Mouse (Mus musculus) neural tube, embryonic 14.5 days (tissue): ENCODE data around the gene Mrpl48. TPM values are rescaled to one million over a fixed set of nuclear protein-coding genes. Genes with fewer than 3 reads are reported as not detected.
A peak's percentile ranks its signal among the peaks of the same experiment; 100 is the strongest.

Source experiments
- ATAC-seq: fragments of 200-750 bp; cut with Nextera tagmentation; 2 replicates; pipeline ENCODE4 v1.8.0; 2017; ENCODE audit warnings: low read depth, mild to moderate bottlenecking, moderate TSS enrichment, moderate library complexity
- H3K27ac ChIP-seq: fragments of 300-500 bp; sonication (generic); 2 replicates; pipeline ENCODE4 v1.5.1; 2014; ENCODE audit warnings: low read depth, mild to moderate bottlenecking, control low read depth, low read length, moderate library complexity, mixed read lengths
- H3K27me3 ChIP-seq: fragments of 300-500 bp; sonication (generic); 2 replicates; pipeline ENCODE4 v1.6.1; 2014; ENCODE audit warnings: low read length; ENCODE audit not compliant: control insufficient read depth, insufficient read depth
- H3K36me3 ChIP-seq: fragments of 300-500 bp; sonication (generic); 2 replicates; pipeline ENCODE4 v1.6.1; 2014; ENCODE audit warnings: low read length, mixed read lengths; ENCODE audit not compliant: control insufficient read depth, insufficient read depth
- H3K4me1 ChIP-seq: fragments of 300-500 bp; sonication (generic); 2 replicates; pipeline ENCODE4 v1.6.1; 2014; ENCODE audit warnings: low read length; ENCODE audit not compliant: control insufficient read depth, insufficient read depth
- H3K4me2 ChIP-seq: fragments of 300-500 bp; sonication (generic); 2 replicates; pipeline ENCODE4 v1.6.1; 2014; ENCODE audit warnings: mild to moderate bottlenecking, low read depth, low read length, control low read depth
- H3K4me3 ChIP-seq: fragments of 300-500 bp; sonication (generic); 2 replicates; pipeline ENCODE4 v1.5.1; 2014; ENCODE audit warnings: low read depth, low read length, control low read depth, mixed read lengths
- H3K9ac ChIP-seq: fragments of 300-500 bp; sonication (generic); replicated peaks from 2 replicates; pipeline ENCODE4 v1.6.1; 2014; ENCODE audit warnings: low read depth, mild to moderate bottlenecking, control low read depth, low read length, mixed read lengths
- H3K9me3 ChIP-seq: fragments of 300-500 bp; sonication (generic); 2 replicates; pipeline ENCODE4 v1.6.1; 2016; ENCODE audit warnings: low read length; ENCODE audit not compliant: control insufficient read depth
- WGBS: fragments of 180-500 bp; shearing (Covaris S2); extraction: QIAGEN DNeasy Blood & Tissue Kit; methylation state at CpG from one replicate; pipeline ENCODE4 v1.1.7; 2014; 5-methylcytosine and 5-hydroxymethylcytosine counted together
- polyA plus RNA-seq: library from polyadenylated mRNA; unstranded; fragments of >200 nt; fragmentation: Nextera tagmentation; extraction: Ambion mirVana; gene quantifications from 2 replicates; pipeline ENCODE4 v1.2.1, GENCODE M21; 2014

Gene Mrpl48
- polyA plus RNA-seq, 1 experiment from 2014 or later: 88.7 TPM

GRCm38 (mm10) chr7:100642413-100642812 is 34.3 kb upstream of the Mrpl48 start:
- H3K36me3 ChIP-seq: peaks cover 17% of the 10 kb centered on the region; the same call in 1 of the 2 replicates

GRCm38 (mm10) chr7:100637657-100638056 is 29.6 kb upstream of the Mrpl48 start:
- no peak for ATAC-seq
- Histone ChIP-seq H3K9me3 (no peaks in the 10 kb centered on the region), H3K36me3 (peaks cover 29% of the 10 kb centered on the region), H3K4me3 (no peak overlapping the region), H3K4me1 (no peaks in the 10 kb centered on the region), H3K4me2 (no peak overlapping the region), H3K27ac (no peak overlapping the region), H3K27me3 (no peaks in the 10 kb centered on the region), H3K9ac (no peak overlapping the region)
- 11% methylated on average over 1 of the region's 1 CpGs for WGBS

More at GRCm38 (mm10) chr7:100642413-100642812, 34.3 kb upstream of the Mrpl48 start:
- 93% methylated on average over 4 of the region's 4 CpGs for WGBS
- no peak overlapping the region for H3K4me2 ChIP-seq
- no peak overlapping the region for H3K27ac ChIP-seq
- no peaks in the 10 kb centered on the region for H3K4me1 ChIP-seq
- no peaks in the 10 kb centered on the region for H3K9me3 ChIP-seq
- no peak for ATAC-seq
- H3K4me3 ChIP-seq: no peak overlapping the region
- no peaks in the 10 kb centered on the region for H3K27me3 ChIP-seq
- H3K9ac ChIP-seq: no peak overlapping the region

- WGBS: 63% methylated on average over 3 of the region's 3 CpGs
- Histone ChIP-seq H3K9ac (no peak overlapping the region), H3K27ac (no peak overlapping the region), H3K27me3 (no peaks in the 10 kb centered on the region), H3K4me3 (no peak overlapping the region), H3K9me3 (no peaks in the 10 kb centered on the region), H3K4me1 (no peaks in the 10 kb centered on the region), H3K36me3 (no peaks in the 10 kb centered on the region), H3K4me2 (no peak overlapping the region)
- ATAC-seq: no peak
These were observed 16.4 kb upstream of the Mrpl48 start for GRCm38 (mm10) chr7:100624538-100624937.

- Histone ChIP-seq H3K27ac (no peak overlapping the region), H3K4me1 (no peaks in the 10 kb centered on the region), H3K27me3 (no peaks in the 10 kb centered on the region), H3K4me3 (no peak overlapping the region), H3K9me3 (no peaks in the 10 kb centered on the region), H3K36me3 (no peaks in the 10 kb centered on the region), H3K4me2 (no peak overlapping the region), H3K9ac (no peak overlapping the region)
- 89% methylated on average over 2 of the region's 2 CpGs for WGBS
- no peak for ATAC-seq
These were observed 14.2 kb upstream of the Mrpl48 start for GRCm38 (mm10) chr7:100622277-100622676.

GRCm38 (mm10) chr7:100616121-100616857 is 8.2 kb upstream of the Mrpl48 start:
- Histone ChIP-seq H3K4me1 (no peaks in the 10 kb centered on the region), H3K4me3 (no peak overlapping the region), H3K9ac (no peak overlapping the region), H3K4me2 (no peak overlapping the region), H3K9me3 (no peaks in the 10 kb centered on the region), H3K36me3 (no peaks in the 10 kb centered on the region), H3K27ac (no peak overlapping the region), H3K27me3 (no peaks in the 10 kb centered on the region)
- WGBS: 88% methylated on average over 4 of the region's 4 CpGs
- ATAC-seq: no peak

GRCm38 (mm10) chr7:100608910-100609309 is 809 bp upstream of the Mrpl48 start:
- H3K27me3 ChIP-seq: no peaks in the 10 kb centered on the region
- H3K4me3 ChIP-seq: peak overlapping the region; percentile 99
- peaks cover 9% of the 10 kb centered on the region; the same call in 1 of the 2 replicates for H3K4me1 ChIP-seq
- peak overlapping the region; percentile 97 for H3K9ac ChIP-seq
- H3K9me3 ChIP-seq: no peaks in the 10 kb centered on the region
- no peak for ATAC-seq
- no peaks in the 10 kb centered on the region for H3K36me3 ChIP-seq
- peak overlapping the region; percentile 58 for H3K4me2 ChIP-seq
- H3K27ac ChIP-seq: peak overlapping the region; percentile 99; the same call in 1 of the 2 replicates
- WGBS: 22% methylated on average over 4 of the region's 4 CpGs

GRCm38 (mm10) chr7:100607214-100608129 is 629 bp downstream of the Mrpl48 start, which contains the start of gene Rab6a:
Gene Rab6a (plus strand): TSS chr7:100607410.
- Histone ChIP-seq H3K4me3 (peak within 1 kb of the TSS; percentile 99), H3K4me2 (peak within 1 kb of the TSS; percentile 58), H3K9me3 (no peaks in the 10 kb centered on the region), H3K36me3 (no peaks in the 10 kb centered on the region), H3K4me1 (peaks cover 9% of the 10 kb centered on the region; the same call in 1 of the 2 replicates), H3K27ac (peak within 1 kb of the TSS; percentile 99), H3K9ac (peak within 1 kb of the TSS; percentile 97), H3K27me3 (no peaks in the 10 kb centered on the region)
- peak; percentile 98 for ATAC-seq
- WGBS: under 1% methylated on average over 95 of the region's 105 CpGs

GRCm38 (mm10) chr7:100600211-100600610 is 7.9 kb downstream of the Mrpl48 start:
- Histone ChIP-seq H3K4me3 (no peak overlapping the region), H3K4me1 (no peaks in the 10 kb centered on the region), H3K9ac (no peak overlapping the region), H3K4me2 (no peak overlapping the region), H3K9me3 (no peaks in the 10 kb centered on the region), H3K27ac (no peak overlapping the region), H3K36me3 (no peaks in the 10 kb centered on the region), H3K27me3 (no peaks in the 10 kb centered on the region)
- ATAC-seq: no peak
- 79% methylated on average over 5 of the region's 5 CpGs for WGBS

GRCm38 (mm10) chr7:100593349-100593748 is 14.8 kb downstream of the Mrpl48 start:
- no peak overlapping the region for H3K4me3 ChIP-seq
- no peaks in the 10 kb centered on the region for H3K4me1 ChIP-seq
- H3K36me3 ChIP-seq: no peaks in the 10 kb centered on the region
- no peak for ATAC-seq
- no peaks in the 10 kb centered on the region for H3K9me3 ChIP-seq
- no peaks in the 10 kb centered on the region for H3K27me3 ChIP-seq
- no peak overlapping the region for H3K27ac ChIP-seq
- H3K9ac ChIP-seq: no peak overlapping the region
- no peak overlapping the region for H3K4me2 ChIP-seq
